In the genomic region with DNA sequence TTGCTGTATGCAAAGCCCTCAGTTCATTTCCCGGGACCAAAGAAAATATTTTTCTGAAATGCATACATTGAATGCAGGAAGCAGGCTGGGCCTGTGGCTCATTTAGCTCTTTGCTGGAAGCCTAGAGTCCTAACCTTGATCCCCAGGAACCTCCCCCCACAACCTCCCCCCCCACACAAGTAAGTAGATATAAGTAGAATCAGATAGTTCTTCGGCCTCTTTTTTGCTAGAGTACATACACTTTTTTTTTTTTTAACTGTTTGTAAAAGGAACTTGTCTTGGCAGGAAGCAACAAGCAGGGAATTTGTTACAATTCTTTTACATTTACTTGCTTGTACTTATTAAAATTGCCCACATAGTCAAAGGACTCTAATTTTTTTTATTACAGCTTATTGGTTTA, we compare ENCODE assay signal across 9 mouse cellular contexts. TPM values are rescaled to one million over a fixed set of nuclear protein-coding genes. Genes with fewer than 3 reads are reported as not detected.
A peak's percentile ranks its signal among the peaks of the same experiment; 100 is the strongest.
DNase-seq lines count a peak whose midpoint lies in the region; ATAC-seq lines count a peak whose summit lies in the region.
"Had no signal": no experiment of that assay in that cellular context is flagged by ENCODE, and none has a peak within 500 bp of the region (broad histone marks: within the 10 kb centered on the region; RNA-seq: fewer than 3 reads in every experiment).

No protein-coding gene starts in this region.

- no peaks in the 10 kb centered on the region for H3K27me3 ChIP-seq in heart, embryonic 12.5 days (replicated peaks)
- H3K27me3 ChIP-seq in embryonic facial prominence, embryonic 10.5 days (replicated peaks; ENCODE audit: low read depth, poor library complexity, severe bottlenecking), result no peaks in the 10 kb centered on the region
- H3K27me3 ChIP-seq in hindbrain, embryonic 14.5 days (ENCODE audit: control insufficient read depth, insufficient read depth, low read length), result no peaks in the 10 kb centered on the region
- no peaks in the 10 kb centered on the region for H3K27me3 ChIP-seq in midbrain, embryonic 11.5 days (ENCODE audit: control insufficient read depth, insufficient read depth, low read length)

- WGBS in heart, embryonic 12.5 days, result 68% methylated on average over 2 of the region's 2 CpGs
- 76% methylated on average over 2 of the region's 2 CpGs for WGBS in embryonic facial prominence, embryonic 10.5 days
- 76% methylated on average over 2 of the region's 2 CpGs for WGBS in hindbrain, embryonic 14.5 days
- 75% methylated on average over 2 of the region's 2 CpGs for WGBS in midbrain, embryonic 11.5 days

- 0 out of 2 replicates have a peak overlapping the region, but pooled peaks have one; percentile 17 for H3K27ac ChIP-seq in heart, embryonic 12.5 days (ENCODE audit: poor library complexity, severe bottlenecking)
- 0 out of 2 replicates have a peak overlapping the region, but pooled peaks have one; percentile 97 for H3K27ac ChIP-seq in embryonic facial prominence, embryonic 10.5 days (replicated peaks)
- 0 out of 2 replicates have a peak overlapping the region, but pooled peaks have one; percentile 99 for H3K27ac ChIP-seq in hindbrain, embryonic 14.5 days
- H3K27ac ChIP-seq in midbrain, embryonic 11.5 days (ENCODE audit: low read depth, low read length), result no peak overlapping the region

- DNase-seq in heart, postnatal 25 days (ENCODE audit: low spot score), result no peak
- no peak for DNase-seq in embryonic facial prominence, embryonic 10.5 days (ENCODE audit: low spot score)
- DNase-seq in hindbrain, embryonic 14.5 days (ENCODE audit: low spot score), result no peak
- no peak for DNase-seq in midbrain, embryonic 11.5 days (ENCODE audit: low spot score, missing footprints)
- DNase-seq in cerebellum, postnatal 10 days, result no peak
- no peak for DNase-seq in embryo, embryonic 9.5 days (ENCODE audit: extremely low spot score)
- DNase-seq: B cell, adult 2 months had no signal

- H3K9me3 ChIP-seq in heart, embryonic 12.5 days (replicated peaks), result no peaks in the 10 kb centered on the region
- H3K9me3 ChIP-seq in embryonic facial prominence, embryonic 10.5 days, result no peaks in the 10 kb centered on the region
- no peaks in the 10 kb centered on the region for H3K9me3 ChIP-seq in hindbrain, embryonic 14.5 days (ENCODE audit: control insufficient read depth, low read length)
- no peaks in the 10 kb centered on the region for H3K9me3 ChIP-seq in midbrain, embryonic 11.5 days (ENCODE audit: control insufficient read depth, low read length)

- peak overlapping the region; percentile 83 for H3K4me2 ChIP-seq in heart, embryonic 12.5 days
- H3K4me2 ChIP-seq in hindbrain, embryonic 14.5 days (replicated peaks), result peak overlapping the region; percentile 96
- H3K4me2 ChIP-seq in midbrain, embryonic 11.5 days, result peak overlapping the region; percentile 68

- no peaks in the 10 kb centered on the region for H3K36me3 ChIP-seq in heart, embryonic 12.5 days
- no peaks in the 10 kb centered on the region for H3K36me3 ChIP-seq in embryonic facial prominence, embryonic 10.5 days (replicated peaks)
- H3K36me3 ChIP-seq in hindbrain, embryonic 14.5 days (replicated peaks; ENCODE audit: control insufficient read depth, insufficient read depth), result no peaks in the 10 kb centered on the region
- no peaks in the 10 kb centered on the region for H3K36me3 ChIP-seq in midbrain, embryonic 11.5 days (ENCODE audit: control insufficient read depth, insufficient read depth, low read length)

- peak overlapping the region; percentile 96 for H3K9ac ChIP-seq in heart, embryonic 12.5 days
- H3K9ac ChIP-seq in hindbrain, embryonic 14.5 days, result peak overlapping the region; percentile 97
- H3K9ac ChIP-seq in midbrain, embryonic 11.5 days (ENCODE audit: low read length), result 0 out of 2 replicates have a peak overlapping the region, but pooled peaks have one; percentile 28

- no peak for ATAC-seq in heart, embryonic 12.5 days (ENCODE audit: insufficient number of reproducible peaks, low FRiP score)
- ATAC-seq in hindbrain, embryonic 14.5 days (ENCODE audit: low FRiP score), result no peak
- ATAC-seq in midbrain, embryonic 11.5 days (ENCODE audit: low FRiP score), result no peak
- ATAC-seq in monocyte, adult 5-6 weeks (replicated peaks; ENCODE audit: insufficient number of reproducible peaks, low FRiP score, low TSS enrichment, poor library complexity, severe bottlenecking), result no peak

- H3K4me1 ChIP-seq in heart, embryonic 12.5 days (replicated peaks), result peaks cover 36% of the 10 kb centered on the region
- H3K4me1 ChIP-seq in embryonic facial prominence, embryonic 10.5 days, result peaks cover 33% of the 10 kb centered on the region
- H3K4me1 ChIP-seq in hindbrain, embryonic 14.5 days (replicated peaks; ENCODE audit: control insufficient read depth, insufficient read depth, low read length), result peaks cover 30% of the 10 kb centered on the region
- H3K4me1 ChIP-seq in midbrain, embryonic 11.5 days (ENCODE audit: control insufficient read depth, insufficient read depth, low read length), result peaks cover 18% of the 10 kb centered on the region

- peak overlapping the region; percentile 99; the same call in 1 of the 2 replicates for H3K4me3 ChIP-seq in heart, embryonic 12.5 days
- peak overlapping the region; percentile 88 for H3K4me3 ChIP-seq in embryonic facial prominence, embryonic 10.5 days
- H3K4me3 ChIP-seq in hindbrain, embryonic 14.5 days (replicated peaks; ENCODE audit: low read length), result peak overlapping the region; percentile 94
- 0 out of 2 replicates have a peak overlapping the region, but pooled peaks have one; percentile 88 for H3K4me3 ChIP-seq in midbrain, embryonic 11.5 days (ENCODE audit: low read depth, low read length)

- intact Hi-C loops in heart, postnatal 25 days (cut with DNase I), result loop anchor here (5.0 kb wide), 1 partner anchor 86 kb away; no protein-coding TSS in a partner anchor

RNA-seq across cellular contexts. Expression of a gene that starts 1.7 kb away (rescaled TPM):
- 16.5 and 18.6 TPM in 2 replicates for polyA plus RNA-seq in heart, embryonic 12.5 days (2016; fragmentation: Nextera tagmentation; extraction: Ambion mirVana)
- total RNA-seq in heart, postnatal 25 days (2021), result 100 to 1,000 TPM; 272 to 278 TPM
- 10.2 and 10.9 TPM in 2 replicates for polyA plus RNA-seq in embryonic facial prominence, embryonic 10.5 days (2016; fragmentation: Nextera tagmentation; extraction: Ambion mirVana)
- polyA plus RNA-seq in hindbrain, embryonic 14.5 days (2014; fragmentation: Nextera tagmentation; extraction: Ambion mirVana), result 21.1 and 22.9 TPM in 2 replicates
- polyA plus RNA-seq in midbrain, embryonic 11.5 days (2014; fragmentation: Nextera tagmentation; extraction: Ambion mirVana), result 18.5 and 21.0 TPM in 2 replicates
- total RNA-seq in monocyte, adult 5-6 weeks (2017), result 24.4 to 26.1 TPM (median 24.5 TPM) in 3 replicates

RNA-seq across cellular contexts. Expression of a gene that starts 53.2 kb away (rescaled TPM):
- 10.4 and 10.9 TPM in 2 replicates for polyA plus RNA-seq in heart, embryonic 12.5 days (2016; fragmentation: Nextera tagmentation; extraction: Ambion mirVana)
- total RNA-seq in heart, postnatal 25 days (2021), result 10 to 100 TPM in 1 of 2 experiments, 1 to 10 TPM in 1; 9.5 to 12.2 TPM
- 9.5 and 10.3 TPM in 2 replicates for polyA plus RNA-seq in embryonic facial prominence, embryonic 10.5 days (2016; fragmentation: Nextera tagmentation; extraction: Ambion mirVana)
- polyA plus RNA-seq in hindbrain, embryonic 14.5 days (2014; fragmentation: Nextera tagmentation; extraction: Ambion mirVana), result 8.2 and 9.3 TPM in 2 replicates
- 12.5 and 14.1 TPM in 2 replicates for polyA plus RNA-seq in midbrain, embryonic 11.5 days (2014; fragmentation: Nextera tagmentation; extraction: Ambion mirVana)
- 15.5 to 26.7 TPM (median 22.1 TPM) in 3 replicates for total RNA-seq in monocyte, adult 5-6 weeks (2017)

RNA-seq across cellular contexts. Expression of a gene that starts 53.4 kb away (rescaled TPM):
- 10.1 and 10.3 TPM in 2 replicates for polyA plus RNA-seq in heart, embryonic 12.5 days (2016; fragmentation: Nextera tagmentation; extraction: Ambion mirVana)
- 10 to 100 TPM; 18.9 to 19.2 TPM for total RNA-seq in heart, postnatal 25 days (2021)
- 8.5 and 8.7 TPM in 2 replicates for polyA plus RNA-seq in embryonic facial prominence, embryonic 10.5 days (2016; fragmentation: Nextera tagmentation; extraction: Ambion mirVana)
- polyA plus RNA-seq in hindbrain, embryonic 14.5 days (2014; fragmentation: Nextera tagmentation; extraction: Ambion mirVana), result 14.7 and 14.8 TPM in 2 replicates
- 7.1 and 7.2 TPM in 2 replicates for polyA plus RNA-seq in midbrain, embryonic 11.5 days (2014; fragmentation: Nextera tagmentation; extraction: Ambion mirVana)
- total RNA-seq in monocyte, adult 5-6 weeks (2017), result 12.3 to 19.4 TPM (median 13.2 TPM) in 3 replicates

Comparison
In these comparisons a context has a peak if more than half of its experiments do, and no peak if none do; other contexts are left out.
1. H3K9ac ChIP-seq: peak in every context shown above with its lines; median percentile 97 in hindbrain, embryonic 14.5 days; 96 in heart, embryonic 12.5 days; 28 in midbrain, embryonic 11.5 days.